9 mouse cellular contexts compared by ENCODE assay signal in genomic region chr10:76678122-76678521, GRCm38 (mm10). TPM values are rescaled to one million over a fixed set of nuclear protein-coding genes. Genes with fewer than 3 reads are reported as not detected.
DNase-seq lines count a peak whose midpoint lies in the region; ATAC-seq lines count a peak whose summit lies in the region.
"Had no signal": no experiment of that assay in that cellular context is flagged by ENCODE, and none has a peak within 500 bp of the region (broad histone marks: within the 10 kb centered on the region; RNA-seq: fewer than 3 reads in every experiment).

No protein-coding gene starts in this region.

- H3K9ac ChIP-seq in stomach, embryonic 14.5 days (replicated peaks; ENCODE audit: low read depth, low read length): no peak overlapping the region
- no peak overlapping the region for H3K9ac ChIP-seq in forebrain, embryonic 12.5 days
- H3K9ac ChIP-seq: embryonic facial prominence, embryonic 15.5 days had no signal

- ATAC-seq in frontal cortex, adult (ENCODE audit: low TSS enrichment): peak; percentile 72
- no peak for ATAC-seq in stomach, embryonic 14.5 days (ENCODE audit: insufficient number of reproducible peaks, insufficient read depth, low FRiP score, low read depth)
- no peak for ATAC-seq in forebrain, embryonic 12.5 days (ENCODE audit: low FRiP score)

- H3K27me3 ChIP-seq in stomach, embryonic 14.5 days (ENCODE audit: control insufficient read depth, insufficient read depth, low read length): no peaks in the 10 kb centered on the region
- no peaks in the 10 kb centered on the region for H3K27me3 ChIP-seq in hindbrain, embryonic 10.5 days (ENCODE audit: insufficient read depth, poor library complexity, severe bottlenecking)
- H3K27me3 ChIP-seq in forebrain, embryonic 12.5 days: no peaks in the 10 kb centered on the region
- H3K27me3 ChIP-seq: embryonic facial prominence, embryonic 15.5 days had no signal

- peak overlapping the region; percentile 35; the same call in 1 of the 2 replicates for H3K27ac ChIP-seq in stomach, embryonic 14.5 days (ENCODE audit: low read length)
- H3K27ac ChIP-seq in hindbrain, embryonic 10.5 days: no peak overlapping the region
- no peak overlapping the region for H3K27ac ChIP-seq in forebrain, embryonic 12.5 days
- H3K27ac ChIP-seq: embryonic facial prominence, embryonic 15.5 days had no signal

- intact Hi-C loops in left cerebral cortex, postnatal 10 days (cut with DNase I): no loop called here

- H3K4me3 ChIP-seq in stomach, embryonic 14.5 days (ENCODE audit: low read depth, low read length): no peak overlapping the region
- H3K4me3 ChIP-seq in hindbrain, embryonic 10.5 days: no peak overlapping the region
- no peak overlapping the region for H3K4me3 ChIP-seq in forebrain, embryonic 12.5 days (replicated peaks)
- H3K4me3 ChIP-seq: embryonic facial prominence, embryonic 15.5 days had no signal

- peaks cover 26% of the 10 kb centered on the region for H3K4me1 ChIP-seq in stomach, embryonic 14.5 days (ENCODE audit: control insufficient read depth, insufficient read depth, low read length)
- no peaks in the 10 kb centered on the region; the same call in 1 of the 2 replicates for H3K4me1 ChIP-seq in hindbrain, embryonic 10.5 days (replicated peaks)
- H3K4me1 ChIP-seq in forebrain, embryonic 12.5 days: no peaks in the 10 kb centered on the region

- 48% methylated on average over 7 of the region's 7 CpGs for WGBS in stomach, embryonic 14.5 days
- 71% methylated on average over 7 of the region's 7 CpGs for WGBS in hindbrain, embryonic 10.5 days
- WGBS in forebrain, embryonic 12.5 days: 70% methylated on average over 7 of the region's 7 CpGs

- peak; percentile 30 to 62 for DNase-seq in layer of hippocampus, adult 18-20 months (ENCODE audit: low spot score in 2 of 2)
- DNase-seq in layer of hippocampus, adult 9-10 months (ENCODE audit: low spot score): no peak
- peak; percentile 14 to 78 for DNase-seq in left cerebral cortex, postnatal 10 days (ENCODE audit: extremely low spot score in 1 of 2, low spot score in 2 of 2)
- no peak for DNase-seq in hindbrain, embryonic 10.5 days (ENCODE audit: low spot score)
- DNase-seq in embryo, embryonic 10.5 days (ENCODE audit: low spot score): no peak

- H3K9me3 ChIP-seq in stomach, embryonic 14.5 days (ENCODE audit: control insufficient read depth, low read depth, low read length): no peaks in the 10 kb centered on the region
- H3K9me3 ChIP-seq in hindbrain, embryonic 10.5 days: no peaks in the 10 kb centered on the region
- no peaks in the 10 kb centered on the region for H3K9me3 ChIP-seq in forebrain, embryonic 12.5 days
- H3K9me3 ChIP-seq: embryonic facial prominence, embryonic 15.5 days had no signal

- H3K4me2 ChIP-seq in stomach, embryonic 14.5 days (replicated peaks; ENCODE audit: low read depth, low read length): no peak overlapping the region
- no peak overlapping the region for H3K4me2 ChIP-seq in forebrain, embryonic 12.5 days
- H3K4me2 ChIP-seq: embryonic facial prominence, embryonic 15.5 days had no signal

- no peaks in the 10 kb centered on the region for H3K36me3 ChIP-seq in stomach, embryonic 14.5 days (ENCODE audit: control insufficient read depth, insufficient read depth, low read length)
- H3K36me3 ChIP-seq in hindbrain, embryonic 10.5 days: no peaks in the 10 kb centered on the region
- no peaks in the 10 kb centered on the region for H3K36me3 ChIP-seq in forebrain, embryonic 12.5 days (replicated peaks)
- H3K36me3 ChIP-seq: embryonic facial prominence, embryonic 15.5 days had no signal

RNA-seq across cellular contexts. Expression of gene Col6a1, which starts 47.8 kb away (rescaled TPM):
- total RNA-seq in layer of hippocampus, adult 18-20 months (2021): 10 to 100 TPM; 31.4 to 36.0 TPM
- 10 to 100 TPM; 32.0 to 34.3 TPM for total RNA-seq in left cerebral cortex, postnatal 10 days (2021)
- polyA plus RNA-seq in stomach, embryonic 14.5 days (2014; fragmentation: Nextera tagmentation; extraction: Ambion mirVana): 275 and 292 TPM in 2 replicates
- polyA plus RNA-seq in hindbrain, embryonic 10.5 days (2016; fragmentation: Nextera tagmentation; extraction: Ambion mirVana): 11.4 and 12.6 TPM in 2 replicates
- polyA plus RNA-seq in forebrain, embryonic 12.5 days (2016; fragmentation: Nextera tagmentation; extraction: Ambion mirVana): 11.2 and 14.7 TPM in 2 replicates

RNA-seq across cellular contexts. Expression of gene Col6a2, which starts 54.7 kb away (rescaled TPM):
- total RNA-seq in layer of hippocampus, adult 18-20 months (2021): 1 to 10 TPM; 6.0 TPM
- total RNA-seq in left cerebral cortex, postnatal 10 days (2021): 10 to 100 TPM; 15.6 to 18.8 TPM
- polyA plus RNA-seq in stomach, embryonic 14.5 days (2014; fragmentation: Nextera tagmentation; extraction: Ambion mirVana): 148 and 176 TPM in 2 replicates
- 10.9 and 16.5 TPM in 2 replicates for polyA plus RNA-seq in hindbrain, embryonic 10.5 days (2016; fragmentation: Nextera tagmentation; extraction: Ambion mirVana)
- 14.8 and 18.7 TPM in 2 replicates for polyA plus RNA-seq in forebrain, embryonic 12.5 days (2016; fragmentation: Nextera tagmentation; extraction: Ambion mirVana)

Comparison
In these comparisons a context has a peak if more than half of its experiments do, and no peak if none do; other contexts are left out.
1. DNase-seq: peak in layer of hippocampus, adult 18-20 months (2 of 2) and left cerebral cortex, postnatal 10 days (2 of 2); none in layer of hippocampus, adult 9-10 months (single experiment), hindbrain, embryonic 10.5 days (single experiment) and embryo, embryonic 10.5 days (single experiment).
2. RNA of gene Col6a1, which starts 47.8 kb away (polyA plus RNA-seq): 275 to 292 TPM in stomach, embryonic 14.5 days; 11.2 to 14.7 TPM in forebrain, embryonic 12.5 days and 11.4 to 12.6 TPM in hindbrain, embryonic 10.5 days; every median in the first group is over 10 times any median in the second.